Mouse (Mus musculus) liver, embryonic 14 days (tissue): ENCODE measurements around the gene Sfxn3. TPM values are rescaled to one million over a fixed set of nuclear protein-coding genes. Genes with fewer than 3 reads are reported as not detected.

Experiments used
- polyA plus RNA-seq: library from polyadenylated mRNA; depleted of rRNA; stranded (reverse); fragments of >200 nt; gene quantifications from 2 replicates; pipeline ENCODE4 v1.2.3, GENCODE M21; 2012; rRNA removed

The Sfxn3 gene
- polyA plus RNA-seq: 2.1 TPM in 2 replicates

GRCm38 (mm10) chr19:45047417-45047934 lies at the start of gene Sfxn3:
Gene Sfxn3, plus strand, starts transcription at chr19:45047503.

GRCm38 (mm10) chr19:45005444-45005843 lies 41.9 kb upstream of the Sfxn3 start, which contains the start of gene Twnk:
Gene Twnk, plus strand, starts transcription at chr19:45005663.

GRCm38 (mm10) chr19:45005957-45006712 lies 41.2 kb upstream of the Sfxn3 start, which contains the start of gene Mrpl43:
Gene Mrpl43, minus strand, starts transcription at chr19:45006442.

GRCm38 (mm10) chr19:45014335-45014971 lies 32.9 kb upstream of the Sfxn3 start, which contains the start of gene Lzts2:
Gene Lzts2, plus strand, starts transcription at chr19:45014414.

GRCm38 (mm10) chr19:45045651-45046050 lies 1.7 kb upstream of the Sfxn3 start, which contains the start of gene Pdzd7:
Gene Pdzd7, minus strand, starts transcription at chr19:45045717.

GRCm38 (mm10) chr19:45074580-45075322 lies 27.4 kb downstream of the Sfxn3 start, which contains the start of gene Kazald1:
Gene Kazald1, plus strand, starts transcription at chr19:45075241.

Other genes with a start within 250 kb of the Sfxn3 start
- 9.6 and 10.8 TPM in 2 replicates for gene Slf2, start 116.4 kb upstream of the Sfxn3 start, polyA plus RNA-seq
- gene Sema4g, start 58.4 kb upstream of the Sfxn3 start, polyA plus RNA-seq: 20.1 and 24.8 TPM in 2 replicates
- 7.4 and 7.7 TPM in 2 replicates for gene Twnk, start 41.8 kb upstream of the Sfxn3 start, polyA plus RNA-seq
- 25.5 and 27.2 TPM in 2 replicates for gene Mrpl43, start 41.1 kb upstream of the Sfxn3 start, polyA plus RNA-seq
- 4.5 and 4.6 TPM in 2 replicates for gene Lzts2, start 33.1 kb upstream of the Sfxn3 start, polyA plus RNA-seq
- gene Pdzd7, start 1.8 kb upstream of the Sfxn3 start, polyA plus RNA-seq: 0.02 and 0.03 TPM in 2 replicates
- gene Kazald1, start 27.7 kb downstream of the Sfxn3 start, polyA plus RNA-seq: 0.14 and 0.20 TPM in 2 replicates
- 0.05 TPM in 1 of 2 replicates, not detected in the other for gene Tlx1, start 103.2 kb downstream of the Sfxn3 start, polyA plus RNA-seq
- 0.03 TPM in 1 of 2 replicates, not detected in the other for gene Lbx1, start 188.3 kb downstream of the Sfxn3 start, polyA plus RNA-seq